Mouse (Mus musculus) megakaryocyte, embryonic 14.5 days (primary cell): Measurements from ENCODE around the gene Il23a.

Experiments used
- FLI1 ChIP-seq: IDR thresholded peaks from 2 replicates; pipeline ENCODE4 v1.6.1; 2012; ENCODE audit warnings: low read length, inconsistent platforms, mixed read lengths
- GATA1 ChIP-seq: IDR thresholded peaks from 3 replicates; pipeline ENCODE4 v1.6.1; 2012; ENCODE audit warnings: mixed read lengths, low read length, inconsistent platforms, borderline replicate concordance

GRCm38 (mm10) chr10:128296370-128297090 is 2.0 kb downstream of the Il23a start:
- TF ChIP-seq GATA1 (no peak), FLI1 (no peak)
